Mouse (Mus musculus): ENCODE results near the gene Ints6l. TPM values are rescaled to one million over a fixed set of nuclear protein-coding genes. Genes with fewer than 3 reads are reported as not detected.
A peak's percentile ranks its signal among the peaks of the same experiment; 100 is the strongest.

Ints6l gene
- polyA plus RNA-seq, 1 experiment from 2014 or later = 29.9 TPM

- no peaks in the 10 kb centered on the region for H3K9me3 ChIP-seq (ENCODE audit: low read depth, low read length)
- peak; percentile 72 for TF ChIP-seq CTCF (IDR thresholded peaks at IDR 0.05; ENCODE audit: low read depth)
- no peaks in the 10 kb centered on the region for H3K4me1 ChIP-seq (ENCODE audit: insufficient read depth)
- no peaks in the 10 kb centered on the region for H3K27me3 ChIP-seq (ENCODE audit: insufficient read depth, low read length)
- ATAC-seq (ENCODE audit: insufficient read depth) (no peak), DNase-seq (peak; percentile 75)
- H3K36me3 ChIP-seq (ENCODE audit: insufficient read depth) = no peaks in the 10 kb centered on the region
- H3K27ac ChIP-seq (ENCODE audit: low read depth) = no peak overlapping the region
- no peak overlapping the region for H3K4me2 ChIP-seq
- H3K4me3 ChIP-seq (ENCODE audit: low read depth, low read length) = no peak overlapping the region
- 12% methylated on average over 3 of the region's 3 CpGs for WGBS
- no peak overlapping the region for H3K9ac ChIP-seq
Measured at GRCm38 (mm10) chrX:56531266-56531665, 76.6 kb downstream of the Ints6l start.

- DNase-seq = peak; percentile 58
- no peak overlapping the region for H3K4me3 ChIP-seq (ENCODE audit: low read depth, low read length)
- no peak overlapping the region for H3K4me2 ChIP-seq
- H3K9ac ChIP-seq = no peak overlapping the region
- WGBS = 53% methylated on average over 4 of the region's 4 CpGs
- no peaks in the 10 kb centered on the region for H3K27me3 ChIP-seq (ENCODE audit: insufficient read depth, low read length)
- no peaks in the 10 kb centered on the region for H3K4me1 ChIP-seq (ENCODE audit: insufficient read depth)
- peak; percentile 50; the same call in 1 of the 2 replicates for TF ChIP-seq CTCF (IDR thresholded peaks at IDR 0.05; ENCODE audit: low read depth)
- no peak for ATAC-seq (ENCODE audit: insufficient read depth)
- no peaks in the 10 kb centered on the region for H3K9me3 ChIP-seq (ENCODE audit: low read depth, low read length)
- no peaks in the 10 kb centered on the region for H3K36me3 ChIP-seq (ENCODE audit: insufficient read depth)
- no peak overlapping the region for H3K27ac ChIP-seq (ENCODE audit: low read depth)
Measured at GRCm38 (mm10) chrX:56537162-56537561, 82.5 kb downstream of the Ints6l start.

DNA sequence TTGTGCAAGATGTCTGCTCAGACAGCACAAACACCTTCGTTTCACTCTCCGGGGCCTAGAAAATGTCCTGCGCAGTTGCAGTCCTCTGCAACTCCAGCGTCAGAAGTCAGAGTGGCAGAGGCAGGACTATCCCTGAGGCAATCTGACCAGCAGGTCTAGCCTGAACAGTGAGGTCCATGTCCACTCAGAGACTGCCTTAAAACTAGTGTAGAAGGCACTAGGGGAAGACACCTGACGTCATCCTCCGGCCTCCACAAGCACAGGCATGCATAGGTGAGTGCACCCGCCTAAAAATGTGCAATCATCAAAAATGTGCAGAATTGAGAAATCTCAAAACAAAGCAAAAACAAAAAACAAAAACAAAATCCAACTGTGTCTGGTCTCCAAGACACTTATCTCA, 94.8 kb downstream of the Ints6l start, which contains the start of gene Gm648:
Gm648 (minus strand) TSS at position 101 of the 400 bp plus-strand sequence.
- H3K4me3 ChIP-seq (ENCODE audit: low read depth, low read length) = no peak within 1 kb of the TSS
- DNase-seq = no peak
- H3K9ac ChIP-seq = no peak within 1 kb of the TSS
- 87% methylated on average over 7 of the region's 7 CpGs for WGBS
- no peaks in the 10 kb centered on the region for H3K36me3 ChIP-seq (ENCODE audit: insufficient read depth)
- H3K27ac ChIP-seq (ENCODE audit: low read depth) = no peak within 1 kb of the TSS
- no peaks in the 10 kb centered on the region for H3K4me1 ChIP-seq (ENCODE audit: insufficient read depth)
- TF ChIP-seq CTCF (IDR thresholded peaks at IDR 0.05; ENCODE audit: low read depth) = no peak
- no peaks in the 10 kb centered on the region for H3K9me3 ChIP-seq (ENCODE audit: low read depth, low read length)
- H3K27me3 ChIP-seq (ENCODE audit: insufficient read depth, low read length) = no peaks in the 10 kb centered on the region
- no peak within 1 kb of the TSS for H3K4me2 ChIP-seq
- ATAC-seq (ENCODE audit: insufficient read depth) = no peak

GRCm38 (mm10) chrX:56553584-56553983, 98.9 kb downstream of the Ints6l start:
- Histone ChIP-seq H3K9me3 (ENCODE audit: low read depth, low read length) (no peaks in the 10 kb centered on the region), H3K4me3 (ENCODE audit: low read depth, low read length) (no peak overlapping the region), H3K4me2 (no peak overlapping the region), H3K36me3 (ENCODE audit: insufficient read depth) (no peaks in the 10 kb centered on the region), H3K4me1 (ENCODE audit: insufficient read depth) (no peaks in the 10 kb centered on the region), H3K27ac (ENCODE audit: low read depth) (no peak overlapping the region), H3K9ac (no peak overlapping the region), H3K27me3 (ENCODE audit: insufficient read depth, low read length) (no peaks in the 10 kb centered on the region)
- WGBS = 75% methylated on average over 3 of the region's 3 CpGs
- ATAC-seq (ENCODE audit: insufficient read depth) = no peak
- no peak for TF ChIP-seq CTCF (IDR thresholded peaks at IDR 0.05; ENCODE audit: low read depth)
- no peak for DNase-seq

Other genes starting within 250 kb of the Ints6l start
- not detected in 2 replicates for gene Gm773, start 242.0 kb upstream of the Ints6l start, polyA plus RNA-seq (2014; fragmentation: Nextera tagmentation; extraction: Ambion mirVana)
- 10.4 and 10.9 TPM in 2 replicates for gene Zfp449, start 108.5 kb upstream of the Ints6l start, polyA plus RNA-seq (2014; fragmentation: Nextera tagmentation; extraction: Ambion mirVana)
- 6.2 and 6.4 TPM in 2 replicates for gene Smim10l2a, start 80.3 kb upstream of the Ints6l start, polyA plus RNA-seq (2014; fragmentation: Nextera tagmentation; extraction: Ambion mirVana)
- gene Gm2174, start 6.9 kb upstream of the Ints6l start, polyA plus RNA-seq (2014; fragmentation: Nextera tagmentation; extraction: Ambion mirVana) = 2.2 and 4.5 TPM in 2 replicates
- gene Gm10477, start 69.9 kb downstream of the Ints6l start, polyA plus RNA-seq (2014; fragmentation: Nextera tagmentation; extraction: Ambion mirVana) = not detected in 2 replicates
- gene Gm648, start 94.7 kb downstream of the Ints6l start, polyA plus RNA-seq (2014; fragmentation: Nextera tagmentation; extraction: Ambion mirVana) = not detected in 2 replicates
- 30.9 and 32.3 TPM in 2 replicates for gene Mmgt1, start 143.2 kb downstream of the Ints6l start, polyA plus RNA-seq (2014; fragmentation: Nextera tagmentation; extraction: Ambion mirVana)
- gene Slc9a6, start 154.9 kb downstream of the Ints6l start, polyA plus RNA-seq (2014; fragmentation: Nextera tagmentation; extraction: Ambion mirVana) = 8.7 and 8.9 TPM in 2 replicates

Measured in lung, embryonic 14.5 days (tissue).